Mouse (Mus musculus): ENCODE measurements around the gene Dst. TPM values are rescaled to one million over a fixed set of nuclear protein-coding genes. Genes with fewer than 3 reads are reported as not detected.

The Dst gene
- polyA plus RNA-seq, 2 experiments = 4.3 to 5.0 TPM

DNA sequence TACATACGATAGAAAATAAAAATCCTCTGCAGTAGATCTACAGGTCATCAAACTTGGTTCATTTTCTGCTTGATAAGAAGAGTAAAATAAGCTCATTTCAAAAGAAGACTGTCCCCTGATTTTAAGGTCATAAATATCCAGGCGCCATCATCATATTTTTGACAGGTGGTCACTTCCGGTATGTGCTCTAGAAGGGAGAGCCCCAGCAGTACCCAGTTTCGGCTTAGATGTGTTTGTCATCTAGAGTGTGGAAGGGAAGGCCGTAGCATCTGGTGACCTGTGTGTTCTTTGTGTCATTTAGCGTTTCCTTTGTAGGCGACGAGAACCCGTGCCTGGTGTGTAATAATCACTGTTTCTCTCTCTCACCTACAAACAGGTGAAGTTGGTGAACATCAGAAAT lies 209.0 kb downstream of the Dst start:
- DNase-seq (ENCODE audit: low read depth in 3 of 3, low spot score in 3 of 3) (no peak), ATAC-seq (ENCODE audit: insufficient read depth) (no peak)
- 72% methylated on average over 9 of the region's 9 CpGs for WGBS (ENCODE audit: insufficient replicate concordance)
- Histone ChIP-seq H3K36me3 (replicated peaks; ENCODE audit: control insufficient read depth, insufficient read depth, low read depth) (no peaks in the 10 kb centered on the region), H3K27me3 (ENCODE audit: control insufficient read depth, insufficient read depth, low read length) (no peaks in the 10 kb centered on the region), H3K4me2 (ENCODE audit: low read depth) (no peak overlapping the region), H3K4me3 (ENCODE audit: insufficient read depth in 1 of 2, low read depth in 2 of 2, low read length in 2 of 2) (no peak overlapping the region), H3K9ac (replicated peaks) (no peak overlapping the region), H3K27ac (no peak overlapping the region), H3K9me3 (ENCODE audit: control insufficient read depth, low read length) (no peaks in the 10 kb centered on the region), H3K4me1 (replicated peaks; ENCODE audit: control insufficient read depth in 2 of 2, insufficient read depth in 2 of 2, low read length in 1 of 2) (peaks cover 0 to 1% of the 10 kb centered on the region in 2 experiments; a peak in 1 of 4 replicates)
- TF ChIP-seq EP300 (IDR thresholded peaks at IDR 0.05; ENCODE audit: low read depth) (no peak), CTCF (IDR thresholded peaks at IDR 0.05; ENCODE audit: low read depth) (no peak)

DNA sequence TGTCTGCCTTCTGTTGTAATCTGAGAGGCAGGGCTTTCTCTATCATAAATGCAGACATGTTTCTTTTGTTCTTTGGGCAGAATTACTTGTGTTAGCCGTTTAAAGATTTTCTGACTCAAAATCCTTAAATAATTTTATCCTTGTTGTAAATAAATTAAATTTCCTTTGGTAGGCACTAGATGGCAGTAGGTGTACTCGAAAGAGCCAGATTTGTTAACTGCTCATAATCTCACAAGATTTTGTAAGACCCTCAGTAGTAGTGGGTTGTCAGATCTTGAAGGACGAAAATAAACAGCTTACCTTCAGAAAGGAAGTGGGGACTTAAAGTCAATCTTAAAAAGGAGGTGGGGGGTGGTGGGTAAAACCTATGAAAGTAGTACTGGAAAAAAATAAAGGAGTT lies 209.7 kb downstream of the Dst start:
- H3K9me3 ChIP-seq (ENCODE audit: control insufficient read depth, low read length) = no peaks in the 10 kb centered on the region
- no peak overlapping the region for H3K4me2 ChIP-seq (ENCODE audit: low read depth)
- no peak for ATAC-seq (ENCODE audit: insufficient read depth)
- no peaks in the 10 kb centered on the region for H3K27me3 ChIP-seq (ENCODE audit: control insufficient read depth, insufficient read depth, low read length)
- H3K9ac ChIP-seq (replicated peaks) = no peak overlapping the region
- WGBS (ENCODE audit: insufficient replicate concordance) = 23% methylated on average over 3 of the region's 3 CpGs
- H3K4me3 ChIP-seq (ENCODE audit: insufficient read depth in 1 of 2, low read depth in 2 of 2, low read length in 2 of 2) = no peak overlapping the region
- no peak overlapping the region for H3K27ac ChIP-seq
- DNase-seq (ENCODE audit: low read depth in 3 of 3, low spot score in 3 of 3) = no peak
- TF ChIP-seq CTCF (IDR thresholded peaks at IDR 0.05; ENCODE audit: low read depth) = peak; percentile 10; the same call in 1 of the 2 replicates
- no peak for TF ChIP-seq EP300 (IDR thresholded peaks at IDR 0.05; ENCODE audit: low read depth)
- no peaks in the 10 kb centered on the region for H3K36me3 ChIP-seq (replicated peaks; ENCODE audit: control insufficient read depth, insufficient read depth, low read depth)
- H3K4me1 ChIP-seq (replicated peaks; ENCODE audit: control insufficient read depth in 2 of 2, insufficient read depth in 2 of 2, low read length in 1 of 2) = peaks cover 0 to 1% of the 10 kb centered on the region in 2 experiments; a peak in 1 of 4 replicates

DNA sequence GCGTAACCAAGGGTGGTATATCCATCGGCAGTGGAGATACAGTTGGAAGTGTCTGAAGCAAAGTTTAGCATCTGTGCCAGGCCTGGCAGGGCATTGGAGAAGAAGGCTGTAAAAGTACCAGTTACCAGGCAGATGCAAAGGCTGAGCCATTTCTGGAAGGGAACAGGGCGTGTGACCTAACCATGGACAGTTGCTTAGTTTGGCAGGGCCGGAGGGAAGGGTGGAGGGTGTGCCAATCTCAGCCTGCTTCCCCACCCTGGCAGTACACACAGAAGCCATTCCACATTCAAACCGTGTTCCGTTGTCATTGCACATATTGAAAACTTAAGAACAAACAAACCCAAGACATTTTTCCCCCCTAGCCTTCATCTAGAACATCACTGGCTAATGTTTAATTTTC lies 212.0 kb downstream of the Dst start:
- Histone ChIP-seq H3K4me2 (ENCODE audit: low read depth) (no peak overlapping the region), H3K27me3 (ENCODE audit: control insufficient read depth, insufficient read depth, low read length) (no peaks in the 10 kb centered on the region), H3K27ac (no peak overlapping the region), H3K4me1 (replicated peaks; ENCODE audit: control insufficient read depth in 2 of 2, insufficient read depth in 2 of 2, low read length in 1 of 2) (peaks cover 0 to 3% of the 10 kb centered on the region in 2 experiments; a peak in 2 of 4 replicates), H3K9ac (replicated peaks) (no peak overlapping the region), H3K9me3 (ENCODE audit: control insufficient read depth, low read length) (no peaks in the 10 kb centered on the region), H3K4me3 (ENCODE audit: insufficient read depth in 1 of 2, low read depth in 2 of 2, low read length in 2 of 2) (no peak overlapping the region), H3K36me3 (replicated peaks; ENCODE audit: control insufficient read depth, insufficient read depth, low read depth) (no peaks in the 10 kb centered on the region)
- no peak for TF ChIP-seq EP300 (IDR thresholded peaks at IDR 0.05; ENCODE audit: low read depth)
- TF ChIP-seq CTCF (IDR thresholded peaks at IDR 0.05; ENCODE audit: low read depth) = no peak
- ATAC-seq (ENCODE audit: insufficient read depth) (no peak), DNase-seq (ENCODE audit: low read depth in 3 of 3, low spot score in 3 of 3) (no peak)
- 73% methylated on average over 6 of the region's 6 CpGs for WGBS (ENCODE audit: insufficient replicate concordance)

DNA sequence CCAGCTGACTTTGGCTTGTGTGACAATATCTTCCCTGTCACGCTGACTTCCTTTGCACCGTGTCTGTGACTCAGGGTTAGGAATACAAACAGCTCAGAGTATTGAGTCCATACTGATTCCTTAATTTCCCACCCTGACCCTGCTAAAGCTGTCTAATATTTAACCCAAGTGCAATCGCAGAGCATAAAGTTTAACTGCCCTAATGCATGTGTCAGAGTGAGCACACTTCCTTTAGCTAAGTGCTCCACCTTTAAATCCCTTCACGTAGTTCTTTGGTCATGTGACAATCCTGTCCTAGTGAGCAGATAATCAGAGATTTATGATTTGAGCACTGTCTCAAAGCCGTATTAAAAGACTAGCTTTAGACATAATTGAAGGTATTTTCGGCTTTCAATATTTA lies 212.6 kb downstream of the Dst start:
- H3K27ac ChIP-seq = no peak overlapping the region

DNA sequence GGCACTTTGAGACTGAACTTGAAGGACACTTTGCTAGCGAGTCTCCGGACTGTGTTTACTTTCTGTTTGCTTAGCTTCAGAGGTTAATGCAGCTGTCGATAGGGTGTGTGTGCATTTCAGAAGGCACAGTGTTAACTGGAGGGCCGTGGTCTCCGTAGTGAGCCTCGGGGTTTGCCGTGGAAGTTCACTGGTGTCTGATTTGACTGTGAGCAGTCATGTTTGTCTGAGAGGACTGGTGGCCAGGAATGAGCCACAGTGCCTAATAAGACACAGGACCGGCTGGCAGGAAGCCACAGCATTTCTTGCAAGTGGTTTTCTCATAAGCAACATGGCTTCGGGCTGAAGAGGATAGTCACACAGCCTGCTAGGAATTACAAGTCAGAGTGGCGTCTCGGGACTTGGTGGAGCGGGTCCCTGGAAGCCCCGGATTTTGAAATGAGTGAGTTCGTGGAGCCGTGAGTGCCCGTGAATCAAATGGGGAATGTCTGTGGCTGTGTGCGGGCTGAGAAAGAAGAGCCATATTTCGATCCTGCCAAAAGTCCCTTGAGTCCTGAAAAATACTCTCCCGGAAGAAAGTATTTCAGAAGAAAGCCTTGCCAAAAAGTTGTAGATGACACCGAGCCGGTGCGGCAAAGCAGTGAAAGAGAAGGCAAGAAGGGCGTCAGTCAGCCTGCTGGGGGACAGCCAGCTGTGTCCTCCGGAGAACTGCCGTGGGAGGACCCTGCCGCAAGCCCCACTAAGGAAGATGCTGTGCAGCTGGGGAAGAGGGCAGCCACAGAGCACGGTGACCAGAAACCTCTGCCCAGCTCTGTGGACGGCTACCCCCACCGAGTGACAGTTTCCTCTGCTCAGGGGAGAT lies 213.4 kb downstream of the Dst start:
- no peak; the same call in 1 of the 2 replicates for ATAC-seq (ENCODE audit: insufficient read depth)
- H3K36me3 ChIP-seq (replicated peaks; ENCODE audit: control insufficient read depth, insufficient read depth, low read depth) = no peaks in the 10 kb centered on the region
- WGBS (ENCODE audit: insufficient replicate concordance) = 68% methylated on average over 29 of the region's 29 CpGs
- TF ChIP-seq EP300 (IDR thresholded peaks at IDR 0.05; ENCODE audit: low read depth) (no peak), CTCF (IDR thresholded peaks at IDR 0.05; ENCODE audit: low read depth) (no peak)
- H3K4me1 ChIP-seq (replicated peaks; ENCODE audit: control insufficient read depth in 2 of 2, insufficient read depth in 2 of 2, low read length in 1 of 2) = peaks cover 0 to 2% of the 10 kb centered on the region in 2 experiments; a peak in 1 of 4 replicates
- H3K4me3 ChIP-seq (ENCODE audit: insufficient read depth in 1 of 2, low read depth in 2 of 2, low read length in 2 of 2) = peak overlapping the region; percentile 25 to 42
- no peak overlapping the region for H3K9ac ChIP-seq (replicated peaks)
- H3K9me3 ChIP-seq (ENCODE audit: control insufficient read depth, low read length) = no peaks in the 10 kb centered on the region
- no peak for DNase-seq (ENCODE audit: low read depth in 3 of 3, low spot score in 3 of 3)
- H3K27me3 ChIP-seq (ENCODE audit: control insufficient read depth, insufficient read depth, low read length) = no peaks in the 10 kb centered on the region
- H3K27ac ChIP-seq = no peak overlapping the region
- peak overlapping the region; percentile 48 for H3K4me2 ChIP-seq (ENCODE audit: low read depth)

More for the DNA sequence above, 212.6 kb downstream of the Dst start:
- DNase-seq (ENCODE audit: low read depth in 3 of 3, low spot score in 3 of 3) (no peak), ATAC-seq (ENCODE audit: insufficient read depth) (peak; percentile 58)
- Histone ChIP-seq H3K4me2 (ENCODE audit: low read depth) (peak overlapping the region; percentile 48), H3K4me1 (replicated peaks; ENCODE audit: control insufficient read depth in 2 of 2, insufficient read depth in 2 of 2, low read length in 1 of 2) (peaks cover 0 to 2% of the 10 kb centered on the region in 2 experiments; a peak in 2 of 4 replicates), H3K9ac (replicated peaks) (no peak overlapping the region), H3K36me3 (replicated peaks; ENCODE audit: control insufficient read depth, insufficient read depth, low read depth) (no peaks in the 10 kb centered on the region), H3K27me3 (ENCODE audit: control insufficient read depth, insufficient read depth, low read length) (no peaks in the 10 kb centered on the region), H3K4me3 (ENCODE audit: insufficient read depth in 1 of 2, low read depth in 2 of 2, low read length in 2 of 2) (no peak overlapping the region), H3K9me3 (ENCODE audit: control insufficient read depth, low read length) (no peaks in the 10 kb centered on the region)
- 52% methylated on average over 6 of the region's 6 CpGs for WGBS (ENCODE audit: insufficient replicate concordance)
- TF ChIP-seq EP300 (IDR thresholded peaks at IDR 0.05; ENCODE audit: low read depth) = no peak
- no peak for TF ChIP-seq CTCF (IDR thresholded peaks at IDR 0.05; ENCODE audit: low read depth)

Measured in liver, embryonic 14.5 days (tissue).